Mouse (Mus musculus): ENCODE results near the gene Ear1. TPM values are rescaled to one million over a fixed set of nuclear protein-coding genes. Genes with fewer than 3 reads are reported as not detected.
"Not testable (repeated sequence)": the region's sequence is repeated elsewhere in the genome, so short reads cannot be mapped to it uniquely, and the experiment has no call there.

Ear1 gene
- polyA plus RNA-seq, 1 experiment from 2014 or later = not detected

GRCm38 (mm10) chr14:43824176-43824575 is 51.1 kb downstream of the Ear1 start:
- not testable (repeated sequence) for ATAC-seq (ENCODE audit: insufficient number of reproducible peaks, insufficient read depth, low FRiP score, low read depth); H3K4me2 ChIP-seq (replicated peaks; ENCODE audit: low read depth, low read length); H3K27me3 ChIP-seq (ENCODE audit: control insufficient read depth, insufficient read depth, low read length); H3K9me3 ChIP-seq (ENCODE audit: control insufficient read depth, low read depth, low read length); H3K9ac ChIP-seq (replicated peaks; ENCODE audit: low read depth, low read length); H3K4me1 ChIP-seq (ENCODE audit: control insufficient read depth, insufficient read depth, low read length); H3K36me3 ChIP-seq (ENCODE audit: control insufficient read depth, insufficient read depth, low read length); H3K27ac ChIP-seq (ENCODE audit: low read length); H3K4me3 ChIP-seq (ENCODE audit: low read depth, low read length)
- WGBS = 84% methylated on average over 6 of the region's 6 CpGs

- WGBS = 56% methylated on average over 1 of the region's 2 CpGs
Observed at GRCm38 (mm10) chr14:43821869-43822268, 53.4 kb downstream of the Ear1 start.

GRCm38 (mm10) chr14:43812458-43812857 is 62.9 kb downstream of the Ear1 start:
- WGBS = 67% methylated on average over 8 of the region's 9 CpGs
- H3K27ac ChIP-seq (ENCODE audit: low read length); H3K27me3 ChIP-seq (ENCODE audit: control insufficient read depth, insufficient read depth, low read length); H3K9me3 ChIP-seq (ENCODE audit: control insufficient read depth, low read depth, low read length); ATAC-seq (ENCODE audit: insufficient number of reproducible peaks, insufficient read depth, low FRiP score, low read depth); H3K9ac ChIP-seq (replicated peaks; ENCODE audit: low read depth, low read length); H3K4me2 ChIP-seq (replicated peaks; ENCODE audit: low read depth, low read length); H3K4me3 ChIP-seq (ENCODE audit: low read depth, low read length); H3K4me1 ChIP-seq (ENCODE audit: control insufficient read depth, insufficient read depth, low read length); H3K36me3 ChIP-seq (ENCODE audit: control insufficient read depth, insufficient read depth, low read length): not testable (repeated sequence)

More at GRCm38 (mm10) chr14:43821869-43822268, 53.4 kb downstream of the Ear1 start:
- not testable (repeated sequence) for H3K27me3 ChIP-seq (ENCODE audit: control insufficient read depth, insufficient read depth, low read length); H3K4me3 ChIP-seq (ENCODE audit: low read depth, low read length); H3K27ac ChIP-seq (ENCODE audit: low read length); H3K9ac ChIP-seq (replicated peaks; ENCODE audit: low read depth, low read length); H3K9me3 ChIP-seq (ENCODE audit: control insufficient read depth, low read depth, low read length); H3K4me1 ChIP-seq (ENCODE audit: control insufficient read depth, insufficient read depth, low read length); H3K36me3 ChIP-seq (ENCODE audit: control insufficient read depth, insufficient read depth, low read length); ATAC-seq (ENCODE audit: insufficient number of reproducible peaks, insufficient read depth, low FRiP score, low read depth); H3K4me2 ChIP-seq (replicated peaks; ENCODE audit: low read depth, low read length)

- H3K4me3 ChIP-seq (ENCODE audit: low read depth, low read length); H3K27ac ChIP-seq (ENCODE audit: low read length); H3K4me2 ChIP-seq (replicated peaks; ENCODE audit: low read depth, low read length); H3K27me3 ChIP-seq (ENCODE audit: control insufficient read depth, insufficient read depth, low read length); H3K36me3 ChIP-seq (ENCODE audit: control insufficient read depth, insufficient read depth, low read length); H3K9me3 ChIP-seq (ENCODE audit: control insufficient read depth, low read depth, low read length); H3K4me1 ChIP-seq (ENCODE audit: control insufficient read depth, insufficient read depth, low read length); H3K9ac ChIP-seq (replicated peaks; ENCODE audit: low read depth, low read length); ATAC-seq (ENCODE audit: insufficient number of reproducible peaks, insufficient read depth, low FRiP score, low read depth): not testable (repeated sequence)
- 77% methylated on average over 3 of the region's 4 CpGs for WGBS
Observed at GRCm38 (mm10) chr14:43808142-43808541, 67.2 kb downstream of the Ear1 start.

- WGBS = 19% methylated on average over 7 of the region's 7 CpGs
- not testable (repeated sequence) for H3K27ac ChIP-seq (ENCODE audit: low read length); H3K27me3 ChIP-seq (ENCODE audit: control insufficient read depth, insufficient read depth, low read length); H3K36me3 ChIP-seq (ENCODE audit: control insufficient read depth, insufficient read depth, low read length); ATAC-seq (ENCODE audit: insufficient number of reproducible peaks, insufficient read depth, low FRiP score, low read depth); H3K4me1 ChIP-seq (ENCODE audit: control insufficient read depth, insufficient read depth, low read length); H3K9ac ChIP-seq (replicated peaks; ENCODE audit: low read depth, low read length); H3K4me3 ChIP-seq (ENCODE audit: low read depth, low read length); H3K9me3 ChIP-seq (ENCODE audit: control insufficient read depth, low read depth, low read length); H3K4me2 ChIP-seq (replicated peaks; ENCODE audit: low read depth, low read length)
Observed at GRCm38 (mm10) chr14:43804435-43804834, 70.9 kb downstream of the Ear1 start.

- not testable (repeated sequence) for H3K9ac ChIP-seq (replicated peaks; ENCODE audit: low read depth, low read length); H3K27ac ChIP-seq (ENCODE audit: low read length); H3K27me3 ChIP-seq (ENCODE audit: control insufficient read depth, insufficient read depth, low read length); H3K4me1 ChIP-seq (ENCODE audit: control insufficient read depth, insufficient read depth, low read length); H3K36me3 ChIP-seq (ENCODE audit: control insufficient read depth, insufficient read depth, low read length); H3K9me3 ChIP-seq (ENCODE audit: control insufficient read depth, low read depth, low read length)
- peak overlapping the region; percentile 11; the same call in 1 of the 2 replicates for H3K4me3 ChIP-seq (ENCODE audit: low read depth, low read length)
- peak overlapping the region; percentile 37 for H3K4me2 ChIP-seq (replicated peaks; ENCODE audit: low read depth, low read length)
- ATAC-seq (ENCODE audit: insufficient number of reproducible peaks, insufficient read depth, low FRiP score, low read depth) = 0 out of 2 replicates have a peak, but pooled peaks have one; percentile 53
- WGBS = 9% methylated on average over 23 of the region's 23 CpGs
Observed at GRCm38 (mm10) chr14:43796905-43797470, 78.3 kb downstream of the Ear1 start.

GRCm38 (mm10) chr14:43796069-43796904 is 79.0 kb downstream of the Ear1 start:
- no peak for ATAC-seq (ENCODE audit: insufficient number of reproducible peaks, insufficient read depth, low FRiP score, low read depth)
- Histone ChIP-seq H3K27me3 (ENCODE audit: control insufficient read depth, insufficient read depth, low read length) (no peaks in the 10 kb centered on the region), H3K4me2 (replicated peaks; ENCODE audit: low read depth, low read length) (peak overlapping the region; percentile 37), H3K4me1 (ENCODE audit: control insufficient read depth, insufficient read depth, low read length) (no peaks in the 10 kb centered on the region), H3K9me3 (ENCODE audit: control insufficient read depth, low read depth, low read length) (no peaks in the 10 kb centered on the region), H3K27ac (ENCODE audit: low read length) (no peak overlapping the region), H3K36me3 (ENCODE audit: control insufficient read depth, insufficient read depth, low read length) (no peaks in the 10 kb centered on the region), H3K4me3 (ENCODE audit: low read depth, low read length) (peak overlapping the region; percentile 11; the same call in 1 of the 2 replicates), H3K9ac (replicated peaks; ENCODE audit: low read depth, low read length) (no peak overlapping the region)
- 12% methylated on average over 14 of the region's 14 CpGs for WGBS

GRCm38 (mm10) chr14:43793811-43794210 is 81.5 kb downstream of the Ear1 start:
- not testable (repeated sequence) for H3K4me1 ChIP-seq (ENCODE audit: control insufficient read depth, insufficient read depth, low read length); H3K36me3 ChIP-seq (ENCODE audit: control insufficient read depth, insufficient read depth, low read length); H3K27me3 ChIP-seq (ENCODE audit: control insufficient read depth, insufficient read depth, low read length); ATAC-seq (ENCODE audit: insufficient number of reproducible peaks, insufficient read depth, low FRiP score, low read depth); H3K27ac ChIP-seq (ENCODE audit: low read length); H3K4me3 ChIP-seq (ENCODE audit: low read depth, low read length); H3K9me3 ChIP-seq (ENCODE audit: control insufficient read depth, low read depth, low read length); H3K4me2 ChIP-seq (replicated peaks; ENCODE audit: low read depth, low read length); H3K9ac ChIP-seq (replicated peaks; ENCODE audit: low read depth, low read length)
- 37% methylated on average over 5 of the region's 5 CpGs for WGBS
